Mouse (Mus musculus) cerebellum, postnatal 14 days (tissue): ENCODE measurements at regions not wholly inside any gene's neighbourhood (a gene's known extent, or its start where the extent isn't known, plus 50 kb on each side); places are given as distances from the start of the nearest gene placed in this dataset.

ENCODE experiments used
- DNase-seq, 2 experiments: peaks; one replicate each; pipeline ENCODE4 v3.0.0; 2021; ENCODE audit warnings: mixed read lengths in 2 of 2

DNA sequence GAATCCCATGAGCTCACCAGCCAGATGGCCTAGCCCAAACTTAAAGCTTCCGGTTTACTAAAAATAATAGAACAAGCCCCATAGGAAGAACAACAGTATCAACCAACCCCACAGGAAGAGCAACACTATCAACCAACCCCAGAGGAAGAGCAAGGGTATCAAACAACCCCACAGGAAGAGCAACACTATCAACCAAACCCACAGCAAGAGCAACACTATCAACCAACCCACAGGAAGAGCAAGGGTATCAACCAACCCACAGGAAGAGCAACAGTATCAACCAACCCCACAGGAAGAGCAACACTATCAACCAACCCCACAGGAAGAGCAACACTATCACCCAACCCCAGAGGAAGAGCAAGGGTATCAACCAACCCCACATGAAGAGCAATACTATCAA is 59.0 kb upstream of the 1700016C15Rik start:
- DNase-seq = no peak

DNA sequence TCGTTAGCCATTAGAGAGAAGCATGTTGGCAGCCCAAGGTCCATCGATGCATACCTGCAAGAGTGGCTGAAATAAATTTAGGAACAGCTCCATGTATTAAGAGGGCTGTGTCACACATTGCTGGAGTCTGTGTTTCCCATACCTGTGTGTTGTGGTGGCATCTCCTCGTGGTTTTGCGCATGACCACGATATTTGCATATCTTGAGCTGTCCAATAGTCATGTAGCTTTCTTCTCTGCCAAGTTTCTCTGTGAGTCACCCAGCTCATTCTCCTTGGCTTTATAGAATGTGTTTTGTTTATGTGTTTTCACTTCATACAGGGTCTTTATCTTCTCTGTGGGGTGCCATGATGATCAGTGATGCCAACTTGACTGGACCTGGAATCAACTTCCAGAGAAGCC is 53.0 kb upstream of the 1700016C15Rik start:
- DNase-seq = no peak

DNA sequence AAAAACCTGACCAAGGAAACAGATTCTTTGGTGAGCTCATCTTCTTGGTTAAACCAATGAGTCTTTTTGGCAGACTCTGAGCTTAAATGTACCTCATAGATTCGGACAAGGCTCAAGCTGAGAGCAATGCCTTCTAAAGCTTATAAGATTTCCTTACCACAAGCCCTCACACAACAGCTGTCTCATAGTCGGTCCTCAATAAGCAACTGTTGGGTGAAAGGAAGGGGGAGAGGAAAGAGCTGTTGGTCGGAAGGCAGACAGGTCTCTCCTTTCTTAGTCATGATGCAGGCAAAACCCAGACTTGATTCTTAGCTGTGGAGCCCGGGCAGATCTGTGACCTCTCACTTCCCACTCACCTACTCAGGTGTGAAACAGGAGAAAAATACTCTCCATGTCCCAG is 50.8 kb upstream of the 1700016C15Rik start:
- no peak for DNase-seq
